Mouse (Mus musculus) hindbrain, embryonic 12.5 days (tissue): ENCODE results near the gene Cant1. TPM values are rescaled to one million over a fixed set of nuclear protein-coding genes. Genes with fewer than 3 reads are reported as not detected.
A peak's percentile ranks its signal among the peaks of the same experiment; 100 is the strongest.
"Not testable (repeated sequence)": the region's sequence is repeated elsewhere in the genome, so short reads cannot be mapped to it uniquely, and the experiment has no call there.

ENCODE experiments used
- ATAC-seq: fragments of 200-750 bp; cut with Nextera tagmentation; 2 replicates; pipeline ENCODE4 v1.8.0; 2017; ENCODE audit warnings: moderate TSS enrichment; ENCODE audit not compliant: low FRiP score
- H3K27ac ChIP-seq: fragments of 300-500 bp; sonication (generic); 2 replicates; pipeline ENCODE4 v1.5.1; 2016; ENCODE audit warnings: mild to moderate bottlenecking
- H3K27me3 ChIP-seq: fragments of 300-500 bp; sonication (generic); 2 replicates; pipeline ENCODE4 v1.6.1; 2016; ENCODE audit warnings: mild to moderate bottlenecking
- H3K36me3 ChIP-seq: fragments of 300-500 bp; sonication (generic); 2 replicates; pipeline ENCODE4 v1.6.1; 2016; ENCODE audit warnings: mild to moderate bottlenecking
- H3K4me1 ChIP-seq: fragments of 300-500 bp; sonication (generic); 2 replicates; pipeline ENCODE4 v1.6.1; 2016
- H3K4me2 ChIP-seq: fragments of 300-500 bp; sonication (generic); replicated peaks from 2 replicates; pipeline ENCODE4 v1.6.1; 2016; ENCODE audit warnings: mild to moderate bottlenecking
- H3K4me3 ChIP-seq: fragments of 300-500 bp; sonication (generic); 2 replicates; pipeline ENCODE4 v1.5.1; 2016; ENCODE audit warnings: mild to moderate bottlenecking
- H3K9ac ChIP-seq: fragments of 300-500 bp; sonication (generic); 2 replicates; pipeline ENCODE4 v1.6.1; 2016; ENCODE audit warnings: mild to moderate bottlenecking, moderate library complexity
- H3K9me3 ChIP-seq: fragments of 300-500 bp; sonication (generic); replicated peaks from 2 replicates; pipeline ENCODE4 v1.6.1; 2016; ENCODE audit warnings: mild to moderate bottlenecking
- WGBS: fragments of 180-500 bp; shearing (Covaris S2); methylation state at CpG from one replicate; pipeline ENCODE4 v1.1.7; 2016; 5-methylcytosine and 5-hydroxymethylcytosine counted together
- polyA plus RNA-seq: library from polyadenylated mRNA; unstranded; fragments of >200 nt; fragmentation: Nextera tagmentation; extraction: Ambion mirVana; gene quantifications from 2 replicates; pipeline ENCODE4 v1.2.1, GENCODE M21; 2016

Cant1 gene
- polyA plus RNA-seq, 1 experiment from 2014 or later: 31.3 TPM

GRCm38 (mm10) chr11:118403183-118403582, 15.7 kb downstream of the Cant1 start:
- no peak overlapping the region for H3K4me3 ChIP-seq
- 88% methylated on average over 2 of the region's 2 CpGs for WGBS
- ATAC-seq: no peak
- peaks cover 23% of the 10 kb centered on the region for H3K36me3 ChIP-seq
- no peak overlapping the region for H3K9ac ChIP-seq
- no peaks in the 10 kb centered on the region for H3K27me3 ChIP-seq
- H3K9me3 ChIP-seq: no peaks in the 10 kb centered on the region
- no peak overlapping the region for H3K27ac ChIP-seq
- H3K4me2 ChIP-seq: no peak overlapping the region
- H3K4me1 ChIP-seq: no peaks in the 10 kb centered on the region; the same call in 1 of the 2 replicates

DNA sequence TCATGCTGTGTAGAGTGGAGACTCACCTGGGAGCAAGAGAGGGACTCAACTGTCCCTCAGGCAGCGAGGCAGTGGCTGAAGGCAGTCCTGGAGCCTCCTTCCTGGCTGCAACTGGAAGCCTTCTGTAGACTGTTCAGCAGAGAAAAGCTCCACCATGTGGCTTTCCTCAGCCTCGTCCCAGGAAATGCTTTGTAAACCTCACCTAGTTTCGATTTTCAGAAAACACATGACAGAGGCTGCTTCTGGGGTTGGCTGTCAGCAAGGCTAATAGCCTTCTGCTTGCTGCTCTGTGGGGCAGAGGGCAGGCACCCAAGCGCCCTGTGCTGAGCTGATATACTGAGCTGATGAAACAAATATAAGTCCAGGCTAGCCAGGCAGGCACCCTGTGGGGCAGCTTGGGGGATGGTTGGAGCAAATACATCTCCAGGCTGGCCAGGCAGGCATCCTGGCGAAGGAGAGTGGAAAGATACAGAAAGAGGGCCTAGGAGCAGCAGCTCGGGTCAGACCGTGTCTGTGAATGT, 17.1 kb downstream of the Cant1 start, which contains the start of gene Lgals3bp:
Gene Lgals3bp, minus strand, starts transcription at position 333 of the 521 bp plus-strand sequence.
- Histone ChIP-seq H3K4me1 (no peaks in the 10 kb centered on the region; the same call in 1 of the 2 replicates), H3K9me3 (no peaks in the 10 kb centered on the region), H3K27ac (peak within 1 kb of the TSS; percentile 62), H3K4me3 (no peak within 1 kb of the TSS), H3K27me3 (no peaks in the 10 kb centered on the region), H3K4me2 (no peak within 1 kb of the TSS), H3K9ac (0 out of 2 replicates have a peak within 1 kb of the TSS, but pooled peaks have one; percentile 5), H3K36me3 (peaks cover 9% of the 10 kb centered on the region; the same call in 1 of the 2 replicates)
- no peak for ATAC-seq
- WGBS: 61% methylated on average over 7 of the region's 7 CpGs

DNA sequence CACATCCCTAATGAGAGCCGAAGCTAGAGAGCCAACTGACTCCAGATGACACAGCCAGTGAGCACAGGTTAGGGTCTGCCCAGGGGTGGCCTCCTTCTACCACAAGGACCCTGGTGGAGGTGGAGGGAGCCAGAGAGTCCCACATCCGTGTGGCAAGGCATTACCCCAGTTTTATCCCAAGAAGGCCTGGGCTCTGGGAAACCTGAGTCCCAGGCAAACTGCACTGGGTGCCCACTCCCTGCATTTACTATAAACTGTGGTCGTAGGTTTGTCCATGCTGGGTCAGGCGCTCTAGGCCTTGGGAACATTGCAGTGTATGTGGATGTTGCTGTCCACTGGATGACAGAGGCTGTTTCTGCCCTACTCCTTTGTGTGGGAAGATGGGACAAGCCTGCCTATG, 17.7 kb downstream of the Cant1 start:
- 93% methylated on average over 4 of the region's 4 CpGs for WGBS
- no peak overlapping the region for H3K9ac ChIP-seq
- no peaks in the 10 kb centered on the region for H3K9me3 ChIP-seq
- no peak overlapping the region for H3K4me3 ChIP-seq
- H3K4me2 ChIP-seq: no peak overlapping the region
- ATAC-seq: no peak
- no peaks in the 10 kb centered on the region for H3K27me3 ChIP-seq
- H3K36me3 ChIP-seq: peaks cover 3% of the 10 kb centered on the region; the same call in 1 of the 2 replicates
- H3K4me1 ChIP-seq: no peaks in the 10 kb centered on the region; the same call in 1 of the 2 replicates
- peak overlapping the region; percentile 62 for H3K27ac ChIP-seq

GRCm38 (mm10) chr11:118400566-118400936, 18.3 kb downstream of the Cant1 start:
- Histone ChIP-seq H3K36me3 (0 out of 2 replicates have a peak, but pooled peaks cover 2% of the 10 kb centered on the region), H3K4me3 (no peak overlapping the region), H3K27ac (no peak overlapping the region), H3K4me2 (no peak overlapping the region), H3K27me3 (no peaks in the 10 kb centered on the region), H3K9ac (no peak overlapping the region), H3K4me1 (no peaks in the 10 kb centered on the region; the same call in 1 of the 2 replicates), H3K9me3 (no peaks in the 10 kb centered on the region)
- 50% methylated on average over 6 of the region's 6 CpGs for WGBS
- ATAC-seq: no peak

DNA sequence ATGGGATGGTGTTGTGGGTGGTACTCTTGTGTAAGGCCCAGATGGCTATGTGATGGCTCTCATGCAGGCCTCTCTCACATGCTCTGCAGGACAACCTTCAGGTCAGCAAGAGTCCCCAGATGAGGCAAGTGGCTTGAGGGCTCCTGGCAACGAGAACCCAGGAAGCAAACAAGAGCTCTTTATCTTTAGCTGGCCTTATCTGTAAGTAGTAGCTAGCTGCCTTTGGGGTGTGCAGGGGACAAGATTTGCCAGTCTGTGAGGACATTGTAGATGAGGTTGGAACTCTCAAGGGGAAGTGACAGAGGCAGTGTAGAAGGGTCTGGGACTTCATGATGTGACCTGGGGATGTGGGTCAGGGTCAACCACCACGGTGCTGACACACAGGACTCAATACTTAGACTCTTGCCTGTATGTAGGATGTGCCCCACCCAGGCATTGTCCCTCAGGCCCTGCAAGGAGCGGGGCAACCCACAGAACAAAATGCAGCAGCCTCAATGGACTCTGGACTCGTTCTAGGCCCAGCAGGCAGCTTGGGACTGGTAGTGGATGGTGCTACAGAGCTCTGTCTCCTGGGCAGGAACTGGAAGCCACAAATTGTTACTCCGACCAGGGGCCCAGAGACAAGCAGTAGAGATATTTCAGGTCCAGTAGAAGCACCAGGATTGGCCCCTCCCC, 18.9 kb downstream of the Cant1 start:
- H3K9me3 ChIP-seq: no peaks in the 10 kb centered on the region
- no peak overlapping the region for H3K4me3 ChIP-seq
- H3K9ac ChIP-seq: no peak overlapping the region
- ATAC-seq: no peak
- H3K4me1 ChIP-seq: no peaks in the 10 kb centered on the region; the same call in 1 of the 2 replicates
- 69% methylated on average over 5 of the region's 5 CpGs for WGBS
- no peaks in the 10 kb centered on the region for H3K27me3 ChIP-seq
- H3K36me3 ChIP-seq: 0 out of 2 replicates have a peak, but pooled peaks cover 2% of the 10 kb centered on the region
- no peak overlapping the region for H3K4me2 ChIP-seq
- H3K27ac ChIP-seq: no peak overlapping the region

DNA sequence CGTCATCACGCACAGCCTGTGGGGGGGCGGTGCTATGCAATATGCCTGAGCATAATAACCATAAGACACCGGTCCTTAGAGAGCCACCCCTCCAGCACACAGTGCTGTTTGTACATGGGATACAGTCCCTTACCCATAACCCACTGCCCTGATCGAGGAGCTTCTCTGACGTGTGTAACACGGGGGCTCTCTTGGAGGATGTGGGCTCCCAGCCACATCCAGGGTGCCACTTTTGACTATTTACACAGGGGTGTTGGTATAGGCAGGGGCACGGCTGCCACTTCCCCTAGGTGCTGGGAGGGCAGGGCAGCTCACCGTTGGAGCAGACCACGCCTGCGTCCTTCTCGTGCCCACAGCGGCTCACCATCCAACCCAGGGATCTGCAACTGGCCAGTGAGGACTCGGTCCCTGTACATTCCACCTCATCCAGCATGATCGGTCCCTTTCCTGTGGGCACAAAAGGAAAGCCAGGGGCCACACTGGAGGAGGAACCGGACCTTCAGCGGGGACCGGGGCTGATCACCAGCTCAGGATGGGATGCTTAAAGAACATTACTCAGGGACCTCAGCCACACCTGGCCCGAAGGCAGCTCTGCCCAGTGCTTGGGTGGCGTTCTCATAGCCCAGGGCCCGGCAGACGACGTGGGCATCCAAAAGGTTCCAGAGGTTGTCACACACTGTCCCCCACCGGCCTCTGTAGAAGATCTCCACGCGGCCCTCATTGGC, 20.9 kb downstream of the Cant1 start:
- no peak overlapping the region for H3K4me2 ChIP-seq
- H3K4me1 ChIP-seq: no peaks in the 10 kb centered on the region; the same call in 1 of the 2 replicates
- 89% methylated on average over 26 of the region's 26 CpGs for WGBS
- no peaks in the 10 kb centered on the region for H3K9me3 ChIP-seq
- H3K36me3 ChIP-seq: no peaks in the 10 kb centered on the region
- H3K27ac ChIP-seq: no peak overlapping the region
- H3K4me3 ChIP-seq: no peak overlapping the region
- H3K9ac ChIP-seq: no peak overlapping the region
- ATAC-seq: no peak
- H3K27me3 ChIP-seq: no peaks in the 10 kb centered on the region

GRCm38 (mm10) chr11:118394538-118394937, 24.3 kb downstream of the Cant1 start:
- ATAC-seq: no peak
- Histone ChIP-seq H3K4me3 (no peak overlapping the region), H3K4me2 (no peak overlapping the region), H3K27me3 (no peaks in the 10 kb centered on the region), H3K9ac (no peak overlapping the region), H3K9me3 (no peaks in the 10 kb centered on the region), H3K36me3 (no peaks in the 10 kb centered on the region), H3K27ac (no peak overlapping the region), H3K4me1 (no peaks in the 10 kb centered on the region)
- 63% methylated on average over 6 of the region's 6 CpGs for WGBS

- H3K9ac ChIP-seq: no peak overlapping the region
- no peaks in the 10 kb centered on the region for H3K9me3 ChIP-seq
- no peak overlapping the region for H3K4me3 ChIP-seq
- WGBS: 77% methylated on average over 5 of the region's 5 CpGs
- H3K4me2 ChIP-seq: no peak overlapping the region
- no peak for ATAC-seq
- no peaks in the 10 kb centered on the region for H3K4me1 ChIP-seq
- H3K36me3 ChIP-seq: no peaks in the 10 kb centered on the region
- H3K27me3 ChIP-seq: no peaks in the 10 kb centered on the region
- no peak overlapping the region for H3K27ac ChIP-seq
These were observed 24.9 kb downstream of the Cant1 start for GRCm38 (mm10) chr11:118393991-118394390.

GRCm38 (mm10) chr11:118387816-118388215, 31.1 kb downstream of the Cant1 start:
- ATAC-seq, H3K4me2 ChIP-seq, H3K27ac ChIP-seq, H3K4me3 ChIP-seq, H3K4me1 ChIP-seq, H3K36me3 ChIP-seq, H3K27me3 ChIP-seq, H3K9me3 ChIP-seq, H3K9ac ChIP-seq: not testable (repeated sequence)
- WGBS: 94% methylated on average over 13 of the region's 13 CpGs

DNA sequence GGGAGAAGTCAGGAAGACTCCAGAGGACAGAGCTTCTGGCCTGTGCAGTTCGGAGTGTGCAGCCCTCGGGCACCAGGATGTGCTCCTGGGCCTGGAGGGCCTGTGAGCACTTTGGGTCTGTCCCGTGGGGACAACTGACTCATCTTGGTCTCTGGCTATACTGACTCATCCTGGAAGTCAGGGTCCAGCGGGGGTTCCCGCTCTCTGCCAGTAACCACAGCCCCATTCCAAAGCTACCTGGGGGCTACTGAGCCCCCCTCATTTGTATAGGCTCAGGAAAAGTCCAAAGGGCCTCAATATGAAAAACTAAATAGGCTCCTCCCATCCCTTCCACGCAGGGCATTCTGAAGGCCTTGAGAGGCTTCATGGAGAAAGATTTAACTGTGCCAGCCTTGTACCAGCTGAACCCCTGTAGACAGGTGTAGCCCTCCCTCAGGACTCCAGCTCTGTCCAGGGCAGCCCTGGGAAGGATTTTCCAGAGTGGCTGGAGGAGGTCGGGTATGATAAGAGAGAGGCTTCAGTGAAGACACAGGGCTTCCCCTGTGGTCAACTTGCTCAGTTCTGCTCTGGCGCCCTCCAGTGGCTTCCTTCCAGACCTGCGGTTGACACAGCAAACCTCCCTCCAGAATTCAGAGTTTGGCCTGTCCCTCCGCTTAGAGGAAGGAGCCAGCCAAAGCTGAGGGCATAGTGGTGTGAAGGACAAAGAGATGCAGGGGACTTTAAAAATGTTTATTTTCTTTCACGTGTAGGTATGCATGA, 39.5 kb downstream of the Cant1 start:
- Histone ChIP-seq H3K9me3 (no peaks in the 10 kb centered on the region), H3K9ac (no peak overlapping the region), H3K27ac (no peak overlapping the region), H3K4me1 (peaks cover 3% of the 10 kb centered on the region; the same call in 1 of the 2 replicates), H3K4me2 (no peak overlapping the region), H3K36me3 (no peaks in the 10 kb centered on the region), H3K27me3 (no peaks in the 10 kb centered on the region), H3K4me3 (no peak overlapping the region)
- no peak; the same call in 1 of the 2 replicates for ATAC-seq
- 42% methylated on average over 11 of the region's 11 CpGs for WGBS

- WGBS: 76% methylated on average over 6 of the region's 6 CpGs
- no peak for ATAC-seq
These were observed 40.2 kb downstream of the Cant1 start for GRCm38 (mm10) chr11:118378656-118379055.

GRCm38 (mm10) chr11:118376323-118376722, 42.6 kb downstream of the Cant1 start:
- not testable (repeated sequence) for H3K9me3 ChIP-seq, H3K4me3 ChIP-seq, H3K4me2 ChIP-seq, H3K36me3 ChIP-seq, H3K27me3 ChIP-seq, H3K4me1 ChIP-seq, ATAC-seq, H3K9ac ChIP-seq, H3K27ac ChIP-seq

More at GRCm38 (mm10) chr11:118378656-118379055, 40.2 kb downstream of the Cant1 start:
- Histone ChIP-seq H3K36me3 (no peaks in the 10 kb centered on the region), H3K9ac (no peak overlapping the region), H3K27ac (no peak overlapping the region), H3K27me3 (no peaks in the 10 kb centered on the region), H3K9me3 (no peaks in the 10 kb centered on the region), H3K4me2 (no peak overlapping the region), H3K4me1 (peaks cover 3% of the 10 kb centered on the region; the same call in 1 of the 2 replicates), H3K4me3 (no peak overlapping the region)
